Mouse (Mus musculus) heart, embryonic 14.5 days (tissue): ENCODE measurements around the gene Olfr432. TPM values are rescaled to one million over a fixed set of nuclear protein-coding genes. Genes with fewer than 3 reads are reported as not detected.
"Not testable (repeated sequence)": the region's sequence is repeated elsewhere in the genome, so short reads cannot be mapped to it uniquely, and the experiment has no call there.

ENCODE experiments used
- ATAC-seq: fragments of 200-750 bp; cut with Nextera tagmentation; 2 replicates; pipeline ENCODE4 v1.8.0; 2017; ENCODE audit warnings: low read depth, moderate TSS enrichment; ENCODE audit not compliant: insufficient number of reproducible peaks, insufficient read depth, low FRiP score
- H3K27ac ChIP-seq, 2 experiments: fragments of 200-500 bp in 1 of 2; fragments of 300-500 bp in 1 of 2; sonication (generic) in 1 of 2; replicated peaks in 1 of 2; 2 replicates each; pipeline ENCODE4 v1.5.1; 2012 to 2014; ENCODE audit warnings: low read depth in 2 of 2, low read length in 2 of 2, control low read depth in 1 of 2, mild to moderate bottlenecking in 1 of 2, mixed read lengths in 1 of 2; ENCODE audit not compliant: control insufficient read depth in 1 of 2, insufficient read depth in 1 of 2
- H3K27me3 ChIP-seq: fragments of 300-500 bp; sonication (generic); 2 replicates; pipeline ENCODE4 v1.6.1; 2014; ENCODE audit warnings: mild to moderate bottlenecking, low read length, control low read depth; ENCODE audit not compliant: control insufficient read depth, insufficient read depth
- H3K36me3 ChIP-seq: fragments of 300-500 bp; sonication (generic); 2 replicates; pipeline ENCODE4 v1.6.1; 2014; ENCODE audit warnings: mild to moderate bottlenecking, control low read depth, low read length, mixed read lengths; ENCODE audit not compliant: control insufficient read depth, insufficient read depth
- H3K4me1 ChIP-seq, 2 experiments: fragments of 200-500 bp in 1 of 2; fragments of 300-500 bp in 1 of 2; sonication (generic) in 1 of 2; 2 replicates each; pipeline ENCODE4 v1.6.1; 2012 to 2014; ENCODE audit warnings: low read length in 2 of 2, control low read depth in 1 of 2, mixed read lengths in 1 of 2; ENCODE audit not compliant: control insufficient read depth in 2 of 2, insufficient read depth in 2 of 2
- H3K4me2 ChIP-seq: fragments of 300-500 bp; sonication (generic); 2 replicates; pipeline ENCODE4 v1.6.1; 2014; ENCODE audit warnings: mild to moderate bottlenecking, low read length
- H3K4me3 ChIP-seq, 2 experiments: fragments of 200-500 bp in 1 of 2; fragments of 300-500 bp in 1 of 2; sonication (generic) in 1 of 2; 2 replicates each; pipeline ENCODE4 v1.5.1; 2012 to 2014; ENCODE audit warnings: low read length in 2 of 2, mild to moderate bottlenecking in 2 of 2, control low read depth in 1 of 2, low read depth in 1 of 2, moderate library complexity in 1 of 2; ENCODE audit not compliant: control insufficient read depth in 1 of 2, insufficient read depth in 1 of 2
- H3K9ac ChIP-seq: fragments of 300-500 bp; sonication (generic); 2 replicates; pipeline ENCODE4 v1.6.1; 2014; ENCODE audit warnings: mild to moderate bottlenecking, low read length
- H3K9me3 ChIP-seq: fragments of 300-500 bp; sonication (generic); 2 replicates; pipeline ENCODE4 v1.6.1; 2016; ENCODE audit warnings: low read length, control low read depth; ENCODE audit not compliant: control insufficient read depth
- WGBS: fragments of 180-500 bp; shearing (Covaris S2); extraction: QIAGEN DNeasy Blood & Tissue Kit; methylation state at CpG from one replicate; pipeline ENCODE4 v1.1.7; 2014; 5-methylcytosine and 5-hydroxymethylcytosine counted together
- polyA plus RNA-seq: library from polyadenylated mRNA; unstranded; fragments of >200 nt; fragmentation: Nextera tagmentation; extraction: Ambion mirVana; gene quantifications from 2 replicates; pipeline ENCODE4 v1.2.1, GENCODE M21; 2014

Olfr432 gene
- polyA plus RNA-seq, result not detected in 2 replicates

GRCm38 (mm10) chr1:174048893-174049292 is at the start of gene Olfr432:
TSS of gene Olfr432 (plus strand) at chr1:174049205.
- ATAC-seq, result no peak
- H3K9ac ChIP-seq, result no peak within 1 kb of the TSS
- no peaks in the 10 kb centered on the region for H3K36me3 ChIP-seq
- 52% methylated on average over 2 of the region's 2 CpGs for WGBS
- H3K4me2 ChIP-seq, result no peak within 1 kb of the TSS
- H3K4me1 ChIP-seq, result no peaks in the 10 kb centered on the region
- H3K9me3 ChIP-seq, result no peaks in the 10 kb centered on the region
- H3K4me3 ChIP-seq, result no peak within 1 kb of the TSS
- no peak within 1 kb of the TSS for H3K27ac ChIP-seq
- no peaks in the 10 kb centered on the region for H3K27me3 ChIP-seq

- not testable (repeated sequence) for H3K36me3 ChIP-seq, H3K4me3 ChIP-seq, ATAC-seq, H3K27ac ChIP-seq, H3K27me3 ChIP-seq, H3K4me2 ChIP-seq, H3K9me3 ChIP-seq, H3K9ac ChIP-seq, H3K4me1 ChIP-seq
- 72% methylated on average over 2 of the region's 3 CpGs for WGBS
Observed at GRCm38 (mm10) chr1:174004352-174005109, 44.5 kb upstream of the Olfr432 start.

- not testable (repeated sequence) for H3K27me3 ChIP-seq, H3K27ac ChIP-seq, H3K9ac ChIP-seq, ATAC-seq, H3K4me3 ChIP-seq, H3K36me3 ChIP-seq, H3K4me2 ChIP-seq, H3K4me1 ChIP-seq, H3K9me3 ChIP-seq
Observed at GRCm38 (mm10) chr1:174007050-174007449, 42.0 kb upstream of the Olfr432 start.

GRCm38 (mm10) chr1:174031698-174032097 is 17.3 kb upstream of the Olfr432 start, which contains the start of gene Ifi205:
TSS of gene Ifi205 (minus strand) at chr1:174031810.
- H3K9me3 ChIP-seq, result no peaks in the 10 kb centered on the region
- no peak within 1 kb of the TSS for H3K4me3 ChIP-seq
- no peak within 1 kb of the TSS for H3K4me2 ChIP-seq
- no peaks in the 10 kb centered on the region for H3K36me3 ChIP-seq
- H3K9ac ChIP-seq, result no peak within 1 kb of the TSS
- H3K4me1 ChIP-seq, result no peaks in the 10 kb centered on the region
- H3K27me3 ChIP-seq, result no peaks in the 10 kb centered on the region
- no peak within 1 kb of the TSS for H3K27ac ChIP-seq
- ATAC-seq, result no peak
- 22% methylated on average over 1 of the region's 1 CpGs for WGBS

- H3K27me3 ChIP-seq, result no peaks in the 10 kb centered on the region
- H3K4me3 ChIP-seq, result no peak overlapping the region
- no peaks in the 10 kb centered on the region for H3K36me3 ChIP-seq
- no peak overlapping the region for H3K4me2 ChIP-seq
- H3K9me3 ChIP-seq, result no peaks in the 10 kb centered on the region
- no peak overlapping the region for H3K9ac ChIP-seq
- 62% methylated on average over 4 of the region's 4 CpGs for WGBS
- H3K4me1 ChIP-seq, result no peaks in the 10 kb centered on the region
- H3K27ac ChIP-seq, result no peak overlapping the region
- no peak for ATAC-seq
Observed at GRCm38 (mm10) chr1:174035841-174036240, 13.2 kb upstream of the Olfr432 start.

GRCm38 (mm10) chr1:174038480-174038879 is 10.5 kb upstream of the Olfr432 start:
- Histone ChIP-seq H3K4me1 (no peaks in the 10 kb centered on the region), H3K9me3 (no peaks in the 10 kb centered on the region), H3K4me3 (no peak overlapping the region), H3K4me2 (no peak overlapping the region), H3K9ac (no peak overlapping the region), H3K36me3 (no peaks in the 10 kb centered on the region), H3K27me3 (no peaks in the 10 kb centered on the region), H3K27ac (no peak overlapping the region)
- WGBS, result 76% methylated on average over 3 of the region's 3 CpGs
- ATAC-seq, result no peak

- ATAC-seq, result no peak; the same call in 1 of the 2 replicates
- Histone ChIP-seq H3K27me3 (no peaks in the 10 kb centered on the region), H3K4me2 (no peak within 1 kb of the TSS), H3K36me3 (no peaks in the 10 kb centered on the region), H3K4me1 (no peaks in the 10 kb centered on the region), H3K9ac (no peak within 1 kb of the TSS), H3K9me3 (no peaks in the 10 kb centered on the region), H3K4me3 (no peak within 1 kb of the TSS), H3K27ac (no peak within 1 kb of the TSS)
- 64% methylated on average over 7 of the region's 7 CpGs for WGBS
Observed at GRCm38 (mm10) chr1:174040523-174041177, 8.4 kb upstream of the Olfr432 start, which contains the start of gene Olfr433. TSS of gene Olfr433 (plus strand) at chr1:174040705.
